Mouse (Mus musculus): Measurements from ENCODE around the gene Tle3. TPM values are rescaled to one million over a fixed set of nuclear protein-coding genes. Genes with fewer than 3 reads are reported as not detected.

Gene Tle3
- polyA plus RNA-seq, 1 experiment from 2014 or later, result 55.7 TPM

- no peak overlapping the region for H3K27ac ChIP-seq
- H3K27me3 ChIP-seq (ENCODE audit: low read depth, poor library complexity, severe bottlenecking), result peaks cover 82% of the 10 kb centered on the region
- 10% methylated on average over 10 of the region's 10 CpGs for WGBS
- H3K36me3 ChIP-seq, result no peaks in the 10 kb centered on the region
- no peak for DNase-seq (ENCODE audit: low spot score)
- no peaks in the 10 kb centered on the region for H3K9me3 ChIP-seq (replicated peaks)
- no peak overlapping the region for H3K4me3 ChIP-seq
- H3K4me1 ChIP-seq, result peaks cover 22% of the 10 kb centered on the region
Observed at GRCm38 (mm10) chr9:61457162-61457523, 85.0 kb downstream of the Tle3 start.

GRCm38 (mm10) chr9:61461859-61462258 is 89.7 kb downstream of the Tle3 start:
- H3K36me3 ChIP-seq, result no peaks in the 10 kb centered on the region
- peaks cover 14% of the 10 kb centered on the region for H3K4me1 ChIP-seq
- WGBS, result 54% methylated on average over 4 of the region's 4 CpGs
- no peak for DNase-seq (ENCODE audit: low spot score)
- no peak overlapping the region for H3K4me3 ChIP-seq
- H3K27ac ChIP-seq, result no peak overlapping the region
- no peaks in the 10 kb centered on the region for H3K9me3 ChIP-seq (replicated peaks)
- H3K27me3 ChIP-seq (ENCODE audit: low read depth, poor library complexity, severe bottlenecking), result peaks cover 49% of the 10 kb centered on the region

- Histone ChIP-seq H3K27me3 (ENCODE audit: low read depth, poor library complexity, severe bottlenecking) (peaks cover 3% of the 10 kb centered on the region; the same call in 1 of the 2 replicates), H3K4me3 (no peak overlapping the region), H3K9me3 (replicated peaks) (no peaks in the 10 kb centered on the region), H3K27ac (no peak overlapping the region), H3K36me3 (no peaks in the 10 kb centered on the region), H3K4me1 (peaks cover 19% of the 10 kb centered on the region)
- 94% methylated on average over 3 of the region's 3 CpGs for WGBS
- DNase-seq (ENCODE audit: low spot score), result no peak
Observed at GRCm38 (mm10) chr9:61467436-61467835, 95.3 kb downstream of the Tle3 start.

Measured in limb, embryonic 10.5 days (tissue).